Mouse (Mus musculus): ENCODE measurements around the gene Lancl3.

The Lancl3 gene

DNA sequence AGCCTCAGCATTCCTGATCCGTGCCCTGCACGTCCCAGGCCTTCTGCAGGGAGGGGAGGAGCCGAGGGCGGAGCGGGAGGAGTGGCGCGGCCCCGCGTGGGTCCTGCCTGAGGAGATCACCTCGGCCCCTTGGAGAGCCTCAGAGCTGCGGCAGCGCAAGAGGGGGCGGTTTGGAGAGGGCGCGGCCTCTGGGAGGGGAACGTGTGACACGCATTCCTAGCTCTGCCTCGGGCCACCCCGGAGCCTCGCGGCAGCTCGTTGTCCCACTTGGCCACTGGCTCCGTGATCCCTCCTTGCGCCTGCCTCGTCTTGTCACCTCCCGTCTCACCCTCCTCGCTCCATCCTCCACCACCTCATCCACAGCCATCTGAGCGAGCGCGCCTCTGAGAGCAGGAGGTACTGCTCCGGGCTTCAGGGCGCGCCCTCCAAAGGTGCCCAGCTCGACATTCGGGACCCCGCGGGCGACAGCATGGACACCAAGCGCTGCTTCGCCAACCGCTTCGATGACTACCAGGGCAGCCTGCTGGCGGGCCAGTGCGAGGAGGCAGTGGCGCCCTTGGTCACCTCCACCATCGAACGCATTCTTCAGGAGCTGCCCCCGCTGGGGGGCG is at the start of gene Lancl3:
Gene Lancl3 (plus strand): TSS at position 142 of the 611 bp plus-strand sequence.
- in situ Hi-C loops (cut with MboI, MseI), result loop anchor here (25.0 kb wide), 1 partner anchor 913 kb away; no protein-coding TSS in a partner anchor

DNA sequence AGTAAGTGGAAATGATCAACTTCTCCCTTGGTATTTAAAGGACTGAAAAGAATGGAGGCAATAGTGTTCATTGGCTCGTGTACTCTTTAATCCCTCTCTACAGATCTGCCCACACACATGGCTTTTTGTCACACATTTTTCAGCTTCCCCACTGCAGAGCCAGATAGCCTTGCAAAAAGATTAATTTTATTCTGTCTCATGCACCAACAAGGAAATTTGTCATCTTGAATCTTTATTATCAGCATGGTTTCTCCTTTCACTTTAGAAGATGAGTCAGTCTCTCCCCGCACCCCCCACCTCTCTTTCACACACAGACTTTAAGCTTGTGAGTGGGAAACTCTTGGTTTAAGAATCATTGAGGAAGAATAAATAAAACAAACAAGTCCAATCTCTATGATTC is 20.7 kb upstream of the Lancl3 start:
- in situ Hi-C loops (cut with MboI, MseI), result no loop called here

DNA sequence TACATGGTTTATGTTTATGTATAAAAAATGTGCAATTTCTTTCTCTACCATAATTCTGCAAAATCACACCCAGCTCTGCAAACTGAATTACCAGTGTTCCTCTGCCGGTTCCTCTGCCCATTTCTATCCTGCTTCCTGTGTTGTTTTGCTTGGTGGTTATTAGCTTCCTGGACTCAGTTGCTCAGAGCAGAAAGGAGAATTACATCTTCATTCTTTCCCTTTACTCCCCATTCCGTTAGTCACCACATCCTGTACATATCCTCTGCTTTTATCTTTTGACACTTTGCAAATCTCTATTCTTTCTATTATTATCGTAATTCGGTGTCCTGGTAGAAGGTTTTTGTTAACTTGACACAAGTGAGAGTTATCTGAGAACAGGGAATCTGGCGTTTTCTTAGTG is 18.1 kb upstream of the Lancl3 start:
- in situ Hi-C loops (cut with MboI, MseI), result no loop called here

DNA sequence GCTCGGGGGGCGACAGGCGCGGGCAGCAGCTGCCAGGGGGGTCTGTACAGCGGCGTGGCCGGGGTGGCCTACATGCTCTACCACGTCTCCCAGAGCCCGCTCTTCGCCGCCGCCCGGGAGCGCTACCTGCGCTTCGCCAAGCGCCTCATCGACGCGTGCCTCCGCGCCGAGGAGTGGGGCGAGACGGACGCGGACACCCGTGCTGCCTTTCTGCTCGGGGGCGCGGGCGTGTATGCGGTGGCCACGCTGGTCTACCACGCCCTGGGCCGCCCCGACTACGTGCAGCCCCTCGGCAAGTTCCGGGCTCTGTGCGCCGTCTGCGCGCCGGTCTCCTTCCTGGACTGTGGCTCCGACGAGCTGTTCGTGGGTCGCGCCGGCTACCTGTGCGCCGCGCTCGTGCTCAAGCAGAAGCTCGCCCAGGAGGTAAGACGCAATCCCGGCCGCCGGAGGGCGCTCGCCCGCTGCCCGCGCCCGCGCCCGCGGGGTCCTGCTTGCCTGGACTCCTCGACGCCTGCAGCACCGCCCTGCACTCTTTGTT is 747 bp downstream of the Lancl3 start:
- in situ Hi-C loops (cut with MboI, MseI), result loop anchor here (25.0 kb wide), 1 partner anchor 913 kb away; no protein-coding TSS in a partner anchor

DNA sequence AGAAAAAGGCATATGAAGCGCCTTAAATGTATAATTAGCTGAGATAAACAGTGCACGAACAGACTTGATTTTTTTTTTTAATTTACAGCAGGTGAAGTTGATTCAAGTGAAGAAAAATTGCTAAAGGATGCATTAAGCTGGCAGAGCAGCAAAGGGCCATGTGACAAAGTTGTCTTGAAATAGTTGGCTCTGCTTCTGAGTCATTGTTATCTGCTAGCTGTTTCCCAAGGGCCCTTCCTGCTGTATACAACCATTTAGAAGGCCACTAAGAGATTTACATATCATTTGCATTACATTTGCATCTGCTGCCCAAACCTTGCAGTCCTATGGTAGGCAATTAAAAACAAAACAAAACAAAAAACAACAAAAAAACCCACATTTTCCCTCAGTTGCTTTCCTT is 2.3 kb downstream of the Lancl3 start:
- in situ Hi-C loops (cut with MboI, MseI), result loop anchor here (25.0 kb wide), 1 partner anchor 915 kb away; no protein-coding TSS in a partner anchor

DNA sequence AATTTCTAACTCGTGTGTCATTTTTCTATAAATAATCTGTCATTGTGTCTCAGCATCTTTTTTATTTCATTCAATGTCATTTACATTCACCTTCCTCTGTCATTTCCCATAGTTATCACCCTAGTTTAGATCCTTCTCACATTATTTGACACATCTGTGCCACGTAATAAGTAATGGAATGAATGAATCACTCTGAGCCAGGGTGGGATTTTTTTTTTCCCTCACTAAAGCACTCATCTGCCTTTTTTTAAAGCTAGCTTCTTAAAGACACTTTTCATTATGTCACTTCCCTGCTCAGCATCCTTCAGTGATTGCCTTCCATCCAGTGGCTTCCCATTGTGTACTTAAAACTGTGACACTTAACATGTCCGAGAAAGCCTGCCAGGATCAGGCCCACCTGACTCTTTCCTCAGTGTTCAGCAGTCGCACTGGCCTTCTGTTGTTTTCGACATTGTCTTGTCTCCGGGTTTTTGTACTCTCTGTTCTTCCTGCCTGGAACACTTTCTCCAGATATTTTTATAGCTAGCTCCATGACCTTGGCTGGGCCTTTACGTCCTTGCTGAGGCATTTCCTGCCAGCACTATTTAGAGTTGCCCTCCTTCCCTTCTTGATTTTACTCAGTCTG is 3.2 kb downstream of the Lancl3 start:
- in situ Hi-C loops (cut with MboI, MseI), result loop anchor here (25.0 kb wide), 1 partner anchor 916 kb away; no protein-coding TSS in a partner anchor

DNA sequence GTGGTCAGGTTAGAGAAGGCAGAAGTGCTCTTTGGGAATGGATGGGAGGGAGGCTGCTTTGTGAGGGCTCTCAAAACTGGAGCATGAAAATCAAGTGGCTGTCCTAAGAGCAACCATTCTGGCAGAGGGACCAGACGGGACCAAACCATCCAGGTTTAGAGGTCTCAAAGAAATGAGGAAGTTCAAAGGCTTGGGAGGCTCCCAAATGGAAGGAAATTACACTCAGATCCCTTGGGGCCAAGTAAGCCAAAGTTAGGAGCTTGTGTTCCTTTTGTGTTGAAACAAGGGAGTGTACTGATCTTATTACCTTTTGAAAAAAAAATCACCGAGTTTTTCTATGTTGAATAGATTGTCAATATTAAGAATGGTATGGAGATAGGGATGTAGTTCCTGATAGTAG is 5.4 kb downstream of the Lancl3 start:
- in situ Hi-C loops (cut with MboI, MseI), result loop anchor here (25.0 kb wide), 1 partner anchor 918 kb away; no protein-coding TSS in a partner anchor

DNA sequence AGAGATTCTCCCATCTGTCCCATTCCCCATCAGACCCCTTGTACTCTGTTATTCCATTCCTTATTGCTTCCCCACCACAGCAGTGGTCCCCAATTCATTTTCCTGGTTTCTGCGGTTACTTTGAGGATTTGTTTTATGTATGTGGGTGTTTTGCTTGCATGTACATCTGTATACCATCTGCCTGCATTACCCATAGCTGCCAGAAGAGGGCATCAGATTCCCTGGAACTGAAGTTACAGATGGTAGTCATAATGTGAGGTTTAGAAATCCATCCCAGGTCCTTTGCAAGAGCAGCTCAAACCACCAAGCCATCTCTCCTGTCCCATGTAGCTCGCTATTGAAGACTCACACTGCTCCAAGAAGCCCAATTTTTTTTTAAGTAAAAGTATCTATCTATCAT is 16.5 kb downstream of the Lancl3 start:
- in situ Hi-C loops (cut with MboI, MseI), result loop anchor here (25.0 kb wide), 1 partner anchor 929 kb away; no protein-coding TSS in a partner anchor

DNA sequence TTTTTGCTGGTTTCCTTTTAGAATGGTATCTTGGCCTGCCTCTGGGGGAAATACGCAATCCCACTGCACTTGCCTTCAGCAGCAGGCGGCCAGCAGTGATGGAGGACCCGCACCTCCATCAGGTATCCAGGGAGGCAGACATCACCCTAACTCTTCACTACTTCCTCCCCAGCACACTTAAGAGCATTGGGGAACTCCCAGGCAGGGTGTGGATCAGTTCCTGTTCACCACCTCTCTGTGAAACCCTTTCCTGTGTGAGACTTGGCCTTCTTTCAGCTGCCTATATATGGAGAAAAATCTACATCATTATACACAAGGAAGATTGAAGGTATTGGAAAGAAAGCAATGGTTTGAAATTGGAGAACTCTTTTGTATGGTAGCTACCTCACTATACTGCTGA is 19.9 kb downstream of the Lancl3 start:
- in situ Hi-C loops (cut with MboI, MseI), result loop anchor here (25.0 kb wide), 1 partner anchor 932 kb away; no protein-coding TSS in a partner anchor

DNA sequence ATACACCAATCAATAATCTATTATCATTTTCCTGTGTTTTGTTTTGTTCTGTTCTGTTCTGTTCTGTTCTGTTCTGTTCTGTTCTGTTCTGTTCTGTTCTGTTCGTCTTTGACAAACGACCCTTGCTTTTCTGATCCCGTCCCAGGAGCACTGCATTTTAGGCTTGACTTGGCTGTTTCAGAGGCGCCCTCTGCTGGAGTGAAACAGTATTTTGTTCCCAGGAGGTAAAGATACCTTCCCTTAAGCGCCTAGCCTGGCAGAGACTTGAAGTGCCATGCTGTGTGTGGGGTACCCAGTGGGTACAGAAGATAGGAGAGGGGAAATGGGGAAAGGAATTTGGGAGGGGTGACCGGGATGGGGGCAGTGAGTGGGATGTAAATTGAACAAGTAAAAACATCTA is 21.5 kb downstream of the Lancl3 start:
- in situ Hi-C loops (cut with MboI, MseI), result loop anchor here (10.0 to 25.0 kb wide), 2 partner anchors 156 to 934 kb away; partner anchors contain the start of gene Fthl17f

DNA sequence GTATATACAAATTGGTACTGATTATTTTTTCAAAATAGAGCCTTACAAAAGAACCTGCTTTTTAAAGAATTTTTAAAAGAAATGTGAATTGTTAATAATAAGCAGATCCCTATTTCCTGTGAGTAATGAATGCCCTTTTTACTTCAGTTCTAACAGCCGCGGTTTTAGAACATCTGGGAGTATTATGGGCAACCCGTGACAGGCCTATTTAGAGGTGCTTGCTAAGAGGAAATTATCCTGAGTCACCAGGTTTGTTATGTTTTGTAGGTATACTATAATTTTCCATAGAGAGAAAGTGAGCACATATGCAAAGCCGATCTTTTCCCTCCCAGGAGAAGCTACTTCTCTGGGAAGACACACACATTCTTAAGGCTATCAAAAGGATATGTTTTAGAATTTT is 22.0 kb downstream of the Lancl3 start:
- in situ Hi-C loops (cut with MboI, MseI), result loop anchor here (10.0 to 25.0 kb wide), 2 partner anchors 157 to 934 kb away; partner anchors contain the start of gene Fthl17f

DNA sequence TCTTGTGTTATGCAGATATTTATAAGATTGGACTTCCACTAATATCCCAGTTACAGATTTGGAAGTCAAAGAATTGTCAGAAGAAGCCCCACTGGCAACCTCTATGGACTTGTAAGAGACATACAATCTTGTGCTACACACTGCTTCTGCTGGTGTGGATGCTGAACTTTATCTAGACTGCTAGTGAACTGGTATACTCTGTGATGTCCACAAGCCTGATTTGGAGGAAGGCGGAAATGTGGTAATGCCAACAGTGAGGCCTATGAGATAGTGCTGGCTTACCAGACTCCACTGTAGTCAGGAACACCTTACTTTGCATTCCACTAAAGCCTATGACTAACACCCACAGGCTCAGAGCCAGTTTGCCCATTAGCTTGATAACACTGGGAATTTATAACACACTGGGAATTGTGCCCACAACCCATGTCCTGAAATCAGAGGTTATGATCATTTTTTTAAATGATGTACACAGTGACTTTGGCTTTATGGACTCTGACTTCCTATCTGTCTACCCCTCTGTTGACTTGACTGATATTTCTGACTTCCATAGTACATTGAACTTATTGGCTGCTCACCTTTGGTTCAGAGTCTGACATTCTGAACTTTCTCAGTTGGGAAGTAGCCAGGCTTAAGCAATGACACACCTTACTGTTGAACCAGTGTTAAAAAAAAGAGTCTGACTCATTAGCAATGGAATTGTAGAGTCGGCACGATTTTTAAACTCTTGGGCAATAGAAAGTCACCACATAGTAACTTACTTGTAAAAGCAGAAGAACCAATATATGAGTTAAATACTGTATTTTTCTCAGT is 22.9 kb downstream of the Lancl3 start:
- in situ Hi-C loops (cut with MboI, MseI), result loop anchor here (10.0 to 25.0 kb wide), 2 partner anchors 158 to 935 kb away; partner anchors contain the start of gene Fthl17f

DNA sequence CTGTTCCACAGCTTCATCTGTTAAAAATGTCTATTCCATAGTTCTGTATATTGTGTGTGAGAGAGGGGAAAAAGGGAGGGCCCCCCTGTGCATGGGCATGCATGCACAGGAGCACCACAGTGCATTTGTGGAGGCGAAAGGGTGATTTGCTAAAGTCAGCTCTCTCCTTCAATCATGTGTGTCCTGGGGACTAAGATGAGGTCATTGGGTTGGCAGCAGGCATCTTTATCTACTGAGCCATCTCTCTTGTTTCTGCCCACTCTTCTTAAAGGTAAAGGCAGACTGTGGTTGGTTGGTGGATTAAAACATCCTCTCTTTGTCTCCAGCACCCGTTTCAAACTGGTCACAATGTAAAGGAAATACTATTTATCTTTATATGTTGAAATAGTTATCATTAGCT is 27.4 kb downstream of the Lancl3 start:
- in situ Hi-C loops (cut with MboI, MseI), result loop anchor here (10.0 kb wide), 1 partner anchor 162 kb away; the partner anchor contains the start of gene Fthl17f

DNA sequence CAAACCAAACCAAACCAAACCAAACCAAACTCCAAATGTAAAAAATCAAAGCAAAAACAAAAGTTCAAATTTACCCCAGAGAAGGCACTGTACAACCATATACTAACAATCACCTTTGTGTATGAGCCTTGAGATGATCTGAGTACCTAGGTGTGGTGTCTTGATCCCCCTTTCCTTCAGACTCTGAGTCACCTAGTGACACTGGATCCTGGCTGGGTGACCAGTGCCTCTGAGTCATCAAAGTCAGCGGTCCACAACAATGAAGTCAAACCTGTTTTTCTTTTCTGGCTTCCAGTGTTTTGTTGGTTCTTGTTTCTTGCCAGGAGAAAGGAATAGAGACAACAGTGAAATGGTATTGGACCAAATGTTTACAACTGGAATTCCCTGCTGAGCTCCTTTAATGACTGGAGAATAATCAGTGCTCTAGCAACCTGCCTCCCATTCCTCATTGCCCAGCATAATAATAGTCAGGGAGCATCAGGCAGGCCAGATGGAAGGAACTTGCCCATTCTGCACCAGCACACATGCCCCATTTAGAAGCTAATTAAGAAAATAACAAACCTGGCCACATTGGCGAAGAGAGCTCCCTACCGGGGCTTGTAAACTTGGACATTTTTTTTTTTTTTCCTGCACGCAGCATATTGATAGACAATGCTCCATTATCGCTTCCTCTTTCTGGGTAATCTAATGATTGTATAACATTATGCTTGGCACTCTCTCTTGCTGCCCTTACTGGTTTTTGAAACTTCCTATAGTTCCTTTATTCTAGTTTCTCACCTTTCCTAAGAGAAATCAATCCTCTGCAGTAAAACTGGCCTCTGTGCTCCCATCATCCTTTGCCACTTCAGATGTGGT is 41.3 kb downstream of the Lancl3 start:
- in situ Hi-C loops (cut with MboI, MseI), result no loop called here

DNA sequence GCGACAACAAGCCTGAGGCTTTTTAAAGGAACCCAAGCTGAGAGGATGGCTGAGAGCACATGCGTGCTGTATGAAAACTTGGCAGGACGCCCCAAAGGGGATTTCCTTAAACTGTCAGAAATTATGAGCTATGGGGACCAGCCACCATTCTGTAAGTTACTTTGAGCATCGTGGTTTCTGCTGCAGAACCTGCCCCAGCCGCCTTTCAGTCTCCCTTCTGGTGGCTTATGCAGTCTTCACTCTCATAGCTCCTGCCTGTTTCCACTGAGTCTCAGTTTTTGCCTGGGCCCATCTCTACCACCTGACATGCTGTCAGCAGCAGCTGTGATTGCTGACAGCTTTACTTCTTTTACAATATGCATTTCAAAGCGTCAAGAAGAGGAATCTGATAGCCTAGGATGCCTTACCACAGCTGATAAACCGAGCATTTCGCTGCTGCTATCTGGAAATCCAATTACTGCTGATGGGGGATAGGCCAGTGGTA is 43.7 kb downstream of the Lancl3 start:
- in situ Hi-C loops (cut with MboI, MseI), result no loop called here

DNA sequence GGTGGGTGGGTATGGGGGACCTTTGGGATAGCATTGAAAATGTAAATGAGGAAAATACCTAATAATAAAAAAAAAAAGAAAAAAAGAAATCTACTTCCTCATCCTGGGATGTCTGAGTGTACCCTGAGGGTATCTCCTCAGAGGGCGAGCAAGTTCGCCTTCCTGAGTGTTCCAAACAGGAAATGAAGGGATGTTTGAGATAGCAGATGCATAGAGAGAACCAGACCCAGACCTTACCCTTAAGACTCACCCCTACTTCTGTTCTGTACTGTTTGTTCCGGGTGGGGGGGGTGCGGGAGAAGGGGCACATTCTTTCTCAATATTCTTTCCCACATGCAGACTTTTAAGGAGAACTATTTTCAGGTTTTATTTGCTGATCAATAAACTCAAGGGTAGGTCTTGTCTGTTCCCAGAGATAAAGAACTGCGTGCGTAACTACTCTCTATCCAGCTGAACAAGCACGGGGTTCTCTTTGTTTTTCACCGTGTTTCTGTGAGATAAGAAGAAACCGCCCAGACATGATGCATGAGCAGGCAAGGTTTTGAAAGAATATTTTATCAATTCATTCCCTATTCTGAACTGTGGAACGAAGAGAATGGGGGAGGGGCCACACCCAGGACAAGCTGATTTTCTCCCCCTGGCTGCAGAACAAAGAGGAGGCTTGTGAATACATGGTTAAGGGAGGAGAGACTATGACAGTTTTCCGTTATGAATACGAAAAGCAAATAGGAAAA is 45.1 kb downstream of the Lancl3 start:
- in situ Hi-C loops (cut with MboI, MseI), result no loop called here

DNA sequence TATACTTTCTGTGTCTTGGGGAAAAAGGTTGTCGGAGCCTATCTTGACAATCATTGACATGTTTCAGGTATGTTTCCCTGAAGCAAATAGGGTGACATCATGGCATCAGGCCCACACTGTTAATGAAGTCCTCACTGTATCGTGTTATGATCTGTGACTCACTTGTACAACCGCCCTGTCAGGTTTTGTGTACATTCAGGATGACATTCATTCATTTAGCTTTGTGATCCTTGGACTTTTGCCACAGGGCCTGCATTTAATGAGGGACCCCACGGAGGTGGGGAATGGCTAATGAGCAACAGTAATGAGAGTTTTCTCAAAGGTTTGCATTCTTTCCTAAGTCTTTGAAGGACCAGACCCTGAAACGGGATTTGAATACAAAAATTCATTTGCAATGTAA is 49.2 kb downstream of the Lancl3 start:
- in situ Hi-C loops (cut with MboI, MseI), result no loop called here

DNA sequence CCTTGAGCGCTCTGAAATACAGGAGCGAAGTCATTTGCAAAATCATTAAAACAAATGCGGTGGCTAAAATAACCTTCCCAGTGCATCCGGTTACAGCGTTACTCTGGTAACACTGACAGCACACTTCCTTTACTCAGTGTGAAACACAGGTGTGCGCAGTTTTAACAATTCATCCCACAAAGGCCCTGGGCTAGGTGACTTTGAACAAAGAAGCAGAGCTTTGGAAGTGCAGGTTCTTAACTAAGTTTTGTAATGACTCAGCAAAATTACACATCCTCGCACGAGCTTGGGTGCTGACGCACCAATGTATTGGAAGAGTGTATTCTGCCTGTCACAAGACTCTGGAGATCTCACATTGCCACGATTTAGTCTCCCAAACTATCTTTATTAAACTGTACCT is 54.3 kb downstream of the Lancl3 start:
- in situ Hi-C loops (cut with MboI, MseI), result no loop called here

DNA sequence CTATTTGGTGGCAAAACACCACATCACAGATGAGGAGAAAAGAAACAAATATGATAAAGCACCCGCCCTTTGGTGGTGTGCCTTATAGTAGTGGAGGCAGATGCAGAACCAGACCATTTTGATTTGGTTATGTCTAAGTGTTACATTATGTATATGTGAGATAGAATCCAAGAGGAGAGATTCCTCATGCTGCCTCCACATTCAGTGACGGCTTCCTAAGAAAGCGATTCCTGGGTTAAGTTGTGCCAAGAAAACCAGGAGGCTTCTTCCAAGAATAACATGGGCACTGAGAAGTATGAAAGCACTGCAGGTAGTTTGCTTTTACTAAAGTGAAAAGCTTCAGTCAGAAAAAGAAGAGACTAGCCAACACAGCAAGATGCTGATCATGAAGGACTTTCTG is 55.2 kb downstream of the Lancl3 start:
- in situ Hi-C loops (cut with MboI, MseI), result no loop called here

DNA sequence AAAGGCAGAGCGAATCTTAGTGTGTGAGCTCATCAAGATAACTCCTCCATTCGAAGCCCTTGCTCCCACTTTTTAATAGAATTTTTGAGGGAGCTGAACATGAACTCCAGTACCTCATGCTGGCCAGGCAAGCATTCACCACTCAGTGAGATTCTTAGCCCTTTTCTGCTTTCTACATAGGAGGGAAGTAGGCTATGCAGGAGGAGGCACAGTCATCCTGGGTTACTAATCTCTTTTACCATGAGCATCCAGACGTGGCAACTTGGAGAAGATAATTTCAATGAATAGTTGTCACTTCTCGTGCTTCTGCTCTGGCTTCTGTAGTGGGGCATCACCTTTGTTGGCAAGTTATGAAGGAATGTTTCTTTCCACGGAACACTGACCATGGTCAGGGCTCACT is 57.1 kb downstream of the Lancl3 start, which contains the start of gene Gm14862:
Gene Gm14862 (minus strand): TSS at position 134 of the 400 bp plus-strand sequence.
- in situ Hi-C loops (cut with MboI, MseI), result no loop called here

Data from T-helper 2 cell (primary cell).